Mouse (Mus musculus) CH12.LX (cell line): Measurements from ENCODE around the gene Ccdc84. TPM values are rescaled to one million over a fixed set of nuclear protein-coding genes. Genes with fewer than 3 reads are reported as not detected.

ENCODE experiments used
- polyA plus RNA-seq: library from polyadenylated mRNA; unstranded; fragments of >175 nt; gene quantifications from 2 replicates; pipeline ENCODE4 v1.2.1, GENCODE M21; 2012; ENCODE audit warnings: low read depth; ENCODE audit not compliant: insufficient read length
- total RNA-seq, 2 experiments: library from RNA; depleted of rRNA; stranded (reverse); fragments of 300-350 nt in 1 of 2; fragments of >200 nt in 1 of 2; gene quantifications; 2 replicates each; pipeline ENCODE4 v1.2.3; 2012 to 2014

Ccdc84 gene
- total and polyA plus RNA-seq, 3 experiments = 18.3 to 25.4 (median 21.7) TPM

Other genes with a start within 250 kb of the Ccdc84 start
- gene Cbl, start 184.5 kb downstream of the Ccdc84 start, total RNA-seq (2012; rRNA removed) = 11.9 and 13.4 TPM in 2 replicates
- gene Cbl, start 184.5 kb downstream of the Ccdc84 start, total RNA-seq (2014; rRNA removed) = 6.5 and 8.3 TPM in 2 replicates
- 27.1 and 39.0 TPM in 2 replicates for gene Cbl, start 184.5 kb downstream of the Ccdc84 start, polyA plus RNA-seq
- gene Ccdc153, start 177.9 kb downstream of the Ccdc84 start, total RNA-seq (2012; rRNA removed) = not detected in 2 replicates
- gene Ccdc153, start 177.9 kb downstream of the Ccdc84 start, total RNA-seq (2014; rRNA removed) = not detected in 2 replicates
- not detected in 2 replicates for gene Ccdc153, start 177.9 kb downstream of the Ccdc84 start, polyA plus RNA-seq
- gene Pdzd3, start 167.1 kb downstream of the Ccdc84 start, total RNA-seq (2012; rRNA removed) = 0.13 TPM in 1 of 2 replicates, not detected in the other
- 0.09 TPM in 1 of 2 replicates, not detected in the other for gene Pdzd3, start 167.1 kb downstream of the Ccdc84 start, total RNA-seq (2014; rRNA removed)
- 0.21 and 0.26 TPM in 2 replicates for gene Pdzd3, start 167.1 kb downstream of the Ccdc84 start, polyA plus RNA-seq
- 8.8 and 10.9 TPM in 2 replicates for gene Nlrx1, start 150.0 kb downstream of the Ccdc84 start, total RNA-seq (2012; rRNA removed)
- 8.0 and 8.8 TPM in 2 replicates for gene Nlrx1, start 150.0 kb downstream of the Ccdc84 start, total RNA-seq (2014; rRNA removed)
- 12.6 and 15.4 TPM in 2 replicates for gene Nlrx1, start 150.0 kb downstream of the Ccdc84 start, polyA plus RNA-seq
- gene Abcg4, start 130.0 kb downstream of the Ccdc84 start, total RNA-seq (2012; rRNA removed) = 0.38 and 0.72 TPM in 2 replicates
- 0.23 TPM in 2 replicates for gene Abcg4, start 130.0 kb downstream of the Ccdc84 start, total RNA-seq (2014; rRNA removed)
- 0.82 and 1.1 TPM in 2 replicates for gene Abcg4, start 130.0 kb downstream of the Ccdc84 start, polyA plus RNA-seq
- gene Hinfp, start 112.9 kb downstream of the Ccdc84 start, total RNA-seq (2012; rRNA removed) = 16.5 and 16.6 TPM in 2 replicates
- 13.6 and 14.0 TPM in 2 replicates for gene Hinfp, start 112.9 kb downstream of the Ccdc84 start, total RNA-seq (2014; rRNA removed)
- gene Hinfp, start 112.9 kb downstream of the Ccdc84 start, polyA plus RNA-seq = 18.9 and 22.3 TPM in 2 replicates
- 7.2 TPM in 2 replicates for gene C2cd2l, start 98.3 kb downstream of the Ccdc84 start, total RNA-seq (2012; rRNA removed)
- gene C2cd2l, start 98.3 kb downstream of the Ccdc84 start, total RNA-seq (2014; rRNA removed) = 2.5 and 2.9 TPM in 2 replicates
- 7.3 and 8.6 TPM in 2 replicates for gene C2cd2l, start 98.3 kb downstream of the Ccdc84 start, polyA plus RNA-seq
- gene Dpagt1, start 92.5 kb downstream of the Ccdc84 start, total RNA-seq (2012; rRNA removed) = 15.8 and 16.2 TPM in 2 replicates
- 6.4 and 8.5 TPM in 2 replicates for gene Dpagt1, start 92.5 kb downstream of the Ccdc84 start, total RNA-seq (2014; rRNA removed)
- gene Dpagt1, start 92.5 kb downstream of the Ccdc84 start, polyA plus RNA-seq = 31.5 and 41.7 TPM in 2 replicates
- 488 and 589 TPM in 2 replicates for gene H2afx, start 83.9 kb downstream of the Ccdc84 start, total RNA-seq (2012; rRNA removed)
- gene H2afx, start 83.9 kb downstream of the Ccdc84 start, total RNA-seq (2014; rRNA removed) = 32.5 and 36.3 TPM in 2 replicates
- gene H2afx, start 83.9 kb downstream of the Ccdc84 start, polyA plus RNA-seq = 39.5 and 56.6 TPM in 2 replicates
- gene Hmbs, start 74.3 kb downstream of the Ccdc84 start, total RNA-seq (2012; rRNA removed) = 74.0 and 80.9 TPM in 2 replicates
- 73.7 and 75.2 TPM in 2 replicates for gene Hmbs, start 74.3 kb downstream of the Ccdc84 start, total RNA-seq (2014; rRNA removed)
- gene Hmbs, start 74.3 kb downstream of the Ccdc84 start, polyA plus RNA-seq = 65.0 and 65.1 TPM in 2 replicates
- 21.4 and 22.1 TPM in 2 replicates for gene Vps11, start 56.9 kb downstream of the Ccdc84 start, total RNA-seq (2012; rRNA removed)
- 16.1 and 17.4 TPM in 2 replicates for gene Vps11, start 56.9 kb downstream of the Ccdc84 start, total RNA-seq (2014; rRNA removed)
- 23.2 and 24.8 TPM in 2 replicates for gene Vps11, start 56.9 kb downstream of the Ccdc84 start, polyA plus RNA-seq
- gene Hyou1, start 39.1 kb downstream of the Ccdc84 start, total RNA-seq (2012; rRNA removed) = 88.7 and 148 TPM in 2 replicates
- 31.9 and 32.6 TPM in 2 replicates for gene Hyou1, start 39.1 kb downstream of the Ccdc84 start, total RNA-seq (2014; rRNA removed)
- 89.9 and 90.8 TPM in 2 replicates for gene Hyou1, start 39.1 kb downstream of the Ccdc84 start, polyA plus RNA-seq
- 13.8 and 25.5 TPM in 2 replicates for gene Slc37a4, start 21.7 kb downstream of the Ccdc84 start, total RNA-seq (2012; rRNA removed)
- 29.9 and 38.7 TPM in 2 replicates for gene Slc37a4, start 21.7 kb downstream of the Ccdc84 start, total RNA-seq (2014; rRNA removed)
- 10.3 and 11.7 TPM in 2 replicates for gene Slc37a4, start 21.7 kb downstream of the Ccdc84 start, polyA plus RNA-seq
- 2,535 and 3,076 TPM in 2 replicates for gene Rps25, start 11.4 kb downstream of the Ccdc84 start, total RNA-seq (2012; rRNA removed)
- gene Rps25, start 11.4 kb downstream of the Ccdc84 start, total RNA-seq (2014; rRNA removed) = 3,131 and 3,378 TPM in 2 replicates
- gene Rps25, start 11.4 kb downstream of the Ccdc84 start, polyA plus RNA-seq = 2,547 and 3,250 TPM in 2 replicates
- gene Trappc4, start 11.0 kb downstream of the Ccdc84 start, total RNA-seq (2012; rRNA removed) = 81.3 and 88.2 TPM in 2 replicates
- 125 and 135 TPM in 2 replicates for gene Trappc4, start 11.0 kb downstream of the Ccdc84 start, total RNA-seq (2014; rRNA removed)
- 55.9 and 69.2 TPM in 2 replicates for gene Trappc4, start 11.0 kb downstream of the Ccdc84 start, polyA plus RNA-seq
- 0.08 and 0.21 TPM in 2 replicates for gene Foxr1, start 22.6 kb upstream of the Ccdc84 start, total RNA-seq (2012; rRNA removed)
- not detected in 2 replicates for gene Foxr1, start 22.6 kb upstream of the Ccdc84 start, total RNA-seq (2014; rRNA removed)
- 1.4 and 1.5 TPM in 2 replicates for gene Foxr1, start 22.6 kb upstream of the Ccdc84 start, polyA plus RNA-seq
- not detected in 2 replicates for gene Upk2, start 36.4 kb upstream of the Ccdc84 start, total RNA-seq (2012; rRNA removed)
- not detected in 2 replicates for gene Upk2, start 36.4 kb upstream of the Ccdc84 start, total RNA-seq (2014; rRNA removed)
- gene Upk2, start 36.4 kb upstream of the Ccdc84 start, polyA plus RNA-seq = not detected in 2 replicates
- gene Bcl9l, start 64.3 kb upstream of the Ccdc84 start, total RNA-seq (2012; rRNA removed) = 0.88 and 1.6 TPM in 2 replicates
- gene Bcl9l, start 64.3 kb upstream of the Ccdc84 start, total RNA-seq (2014; rRNA removed) = 0.08 and 0.67 TPM in 2 replicates
- 6.2 and 7.5 TPM in 2 replicates for gene Bcl9l, start 64.3 kb upstream of the Ccdc84 start, polyA plus RNA-seq
- 27.7 and 30.2 TPM in 2 replicates for gene Cxcr5, start 143.3 kb upstream of the Ccdc84 start, total RNA-seq (2012; rRNA removed)
- 75.4 and 93.4 TPM in 2 replicates for gene Cxcr5, start 143.3 kb upstream of the Ccdc84 start, total RNA-seq (2014; rRNA removed)
- gene Cxcr5, start 143.3 kb upstream of the Ccdc84 start, polyA plus RNA-seq = 61.2 and 70.5 TPM in 2 replicates
- 41.5 and 42.3 TPM in 2 replicates for gene Ddx6, start 186.3 kb upstream of the Ccdc84 start, total RNA-seq (2012; rRNA removed)
- gene Ddx6, start 186.3 kb upstream of the Ccdc84 start, total RNA-seq (2014; rRNA removed) = 66.7 and 71.4 TPM in 2 replicates
- gene Ddx6, start 186.3 kb upstream of the Ccdc84 start, polyA plus RNA-seq = 77.1 and 81.2 TPM in 2 replicates